Mouse (Mus musculus) v-Abl transformed pro-B cells (cell line): ENCODE data around the gene Ubxn1.

ENCODE experiments used
- in situ Hi-C, 2 experiments: fragments of 400-800 bp; cut with MboI; formaldehyde crosslinking; loops; one replicate each; pipeline ENCODE4 v1.15.1; 2025; ENCODE audit not compliant: unreplicated experiment in 2 of 2

The Ubxn1 gene

GRCm38 (mm10) chr19:8892829-8893766 is 21.8 kb downstream of the Ubxn1 start, which contains the start of gene Ints5:
Ints5 (plus strand) TSS chr19:8893005.
- in situ Hi-C loops: loop anchor here in 1 of 2 experiments (25.0 kb wide), 1 partner anchor 1406 kb away; the partner anchor contains the start of genes Atl3 and Rtn3

DNA sequence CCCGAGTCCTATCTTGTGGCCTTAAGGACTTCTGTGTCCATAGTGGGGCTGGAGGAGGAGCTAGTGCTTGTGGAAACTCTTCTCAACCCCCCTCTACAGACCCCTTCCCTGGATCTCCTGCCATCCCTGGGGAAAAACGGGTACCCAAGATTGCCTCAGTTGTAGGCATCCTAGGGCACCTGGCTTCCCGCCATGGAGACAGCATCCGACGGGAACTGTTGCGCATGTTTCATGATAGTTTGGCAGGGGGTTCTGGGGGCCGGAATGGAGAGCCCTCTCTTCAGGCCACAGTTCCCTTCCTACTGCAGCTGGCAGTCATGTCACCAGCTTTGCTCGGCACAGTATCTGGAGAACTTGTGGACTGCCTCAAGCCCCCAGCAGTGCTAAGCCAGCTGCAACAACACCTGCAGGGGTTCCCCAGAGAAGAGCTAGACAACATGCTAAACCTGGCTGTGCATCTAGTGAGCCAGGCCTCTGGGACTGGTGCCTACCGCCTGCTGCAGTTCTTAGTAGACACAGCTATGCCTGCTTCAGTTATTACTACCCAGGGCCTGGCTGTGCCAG is 24.2 kb downstream of the Ubxn1 start:
- in situ Hi-C loops: loop anchor here in 1 of 2 experiments (25.0 kb wide), 1 partner anchor 1408 kb away; the partner anchor contains the start of genes Atl3 and Rtn3

DNA sequence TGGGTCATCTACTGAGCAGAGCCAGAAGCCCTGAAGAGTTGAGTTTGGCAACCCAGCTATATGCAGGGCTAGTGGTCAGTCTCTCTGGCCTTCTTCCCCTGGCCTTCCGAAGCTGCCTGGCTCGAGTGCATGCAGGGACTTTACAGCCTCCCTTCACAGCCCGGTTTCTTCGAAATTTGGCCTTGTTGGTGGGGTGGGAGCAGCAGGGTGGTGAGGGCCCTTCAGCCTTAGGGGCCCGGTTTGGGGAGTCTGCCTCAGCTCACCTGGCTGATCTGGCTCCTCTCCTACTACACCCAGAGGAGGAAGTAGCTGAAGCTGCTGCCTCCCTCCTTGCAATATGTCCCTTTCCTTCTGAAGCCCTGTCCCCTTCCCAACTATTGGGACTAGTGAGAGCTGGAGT is 24.9 kb downstream of the Ubxn1 start:
- in situ Hi-C loops: loop anchor here in 1 of 2 experiments (25.0 kb wide), 1 partner anchor 1409 kb away; the partner anchor contains the start of genes Atl3 and Rtn3

DNA sequence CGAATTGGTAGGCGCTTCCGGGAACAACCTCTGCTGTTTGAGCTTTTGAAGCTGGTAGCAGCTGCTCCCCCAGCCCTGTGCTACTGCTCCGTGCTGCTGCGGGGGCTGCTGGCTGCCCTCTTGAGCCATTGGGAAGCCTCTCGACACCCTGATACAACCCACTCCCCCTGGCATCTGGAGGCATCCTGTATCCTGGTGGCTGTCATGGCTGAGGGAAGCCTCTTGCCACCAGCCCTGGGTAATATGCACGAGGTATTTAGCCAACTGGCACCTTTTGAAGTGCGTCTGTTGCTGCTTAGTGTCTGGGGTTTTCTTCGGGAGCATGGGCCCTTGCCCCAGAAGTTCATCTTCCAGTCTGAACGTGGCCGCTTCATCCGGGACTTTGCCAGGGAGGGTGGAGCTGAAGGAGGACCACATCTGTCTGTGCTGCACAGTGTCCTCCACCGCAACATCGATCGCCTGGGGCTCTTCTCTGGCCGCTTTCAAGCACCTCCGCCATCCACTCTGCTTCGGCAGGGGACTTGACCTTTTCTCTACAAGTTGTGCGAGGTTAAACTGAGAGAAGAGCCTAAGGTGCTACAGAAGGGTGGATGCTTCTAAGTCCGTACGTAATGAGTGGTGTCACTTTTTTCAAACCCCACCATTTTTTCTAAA is 26.0 kb downstream of the Ubxn1 start:
- in situ Hi-C loops: loop anchor here in 1 of 2 experiments (25.0 kb wide), 1 partner anchor 1410 kb away; the partner anchor contains the start of genes Atl3 and Rtn3

DNA sequence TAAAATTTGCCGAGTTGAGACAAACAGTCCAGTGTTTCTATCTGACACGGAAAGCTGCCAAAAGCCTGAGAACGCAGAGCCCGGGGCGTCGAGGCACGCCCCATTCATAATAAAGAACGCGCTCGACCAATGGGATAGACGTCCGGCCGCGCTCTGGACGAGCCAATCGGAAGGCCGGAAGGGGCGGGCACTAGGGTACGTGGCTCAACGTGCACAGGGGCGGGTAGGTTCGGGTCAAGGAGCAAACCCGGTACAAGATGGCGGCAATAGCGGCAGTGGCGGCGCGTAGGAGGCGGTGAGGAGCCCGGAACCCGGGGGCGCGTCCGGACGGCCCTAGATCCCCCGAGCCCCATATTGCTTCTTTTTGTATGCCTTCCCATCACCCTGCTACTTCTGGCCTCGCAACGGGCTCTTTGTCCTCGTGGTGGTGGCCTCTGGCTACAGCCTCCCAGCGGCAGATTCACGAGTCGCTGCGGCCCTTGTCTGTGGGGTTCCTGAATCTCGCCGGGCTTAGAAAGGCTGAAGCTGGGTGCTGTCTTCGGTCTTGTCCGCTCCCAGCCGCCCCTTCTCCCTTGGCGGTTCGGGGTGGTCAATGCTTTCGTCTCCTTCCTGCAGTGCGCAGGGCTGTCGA is 26.7 kb downstream of the Ubxn1 start, which contains the start of gene Ganab:
Ganab (plus strand) TSS at position 207 of the 631 bp plus-strand sequence.
- in situ Hi-C loops: loop anchor here in 1 of 2 experiments (25.0 kb wide), 1 partner anchor 1411 kb away; the partner anchor contains the start of genes Atl3 and Rtn3

- in situ Hi-C loops: loop anchor here in 1 of 2 experiments (25.0 kb wide), 1 partner anchor 1411 kb away; the partner anchor contains the start of genes Atl3 and Rtn3
These were observed 27.3 kb downstream of the Ubxn1 start for GRCm38 (mm10) chr19:8898576-8898975.

DNA sequence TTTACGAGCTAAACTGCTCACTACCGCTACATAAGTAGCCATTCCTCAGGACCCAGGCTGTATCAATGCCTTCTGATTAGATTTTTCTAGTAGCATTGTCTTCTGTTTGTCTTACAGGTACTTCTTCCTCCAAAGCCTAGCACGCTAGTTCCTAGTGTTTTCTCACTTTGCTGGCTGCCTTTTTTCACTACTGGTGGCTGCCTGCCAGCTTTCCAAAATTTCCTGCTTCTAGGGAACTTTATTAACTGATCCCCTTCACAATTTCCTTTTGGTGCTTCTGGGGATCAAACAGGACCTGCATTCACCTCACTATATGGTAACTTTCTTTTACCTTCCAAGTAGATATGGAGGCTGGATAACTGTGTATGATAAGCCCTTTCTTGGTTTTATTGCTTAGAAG is 27.8 kb downstream of the Ubxn1 start:
- in situ Hi-C loops: loop anchor here in 1 of 2 experiments (25.0 kb wide), 1 partner anchor 1412 kb away; the partner anchor contains the start of genes Atl3 and Rtn3

DNA sequence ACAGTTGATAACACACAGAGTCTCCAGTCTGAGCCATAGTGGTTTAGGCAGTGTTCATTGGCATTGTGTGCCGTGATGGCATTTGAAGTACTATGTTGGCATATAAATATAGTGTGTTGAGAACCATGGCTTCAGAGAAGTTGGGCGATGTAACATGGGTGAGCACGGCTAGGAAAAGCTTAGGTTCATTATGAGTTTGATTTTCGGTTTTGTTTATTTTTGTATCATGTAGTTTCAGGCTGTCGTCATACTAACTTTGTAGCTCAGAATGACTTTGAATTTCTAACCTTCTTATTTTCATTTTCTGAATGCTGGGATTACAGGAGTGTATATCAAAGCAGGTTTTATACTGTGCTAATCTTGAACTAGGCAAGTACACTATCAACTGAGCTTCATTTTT is 32.1 kb downstream of the Ubxn1 start:
- in situ Hi-C loops: no loop called here

DNA sequence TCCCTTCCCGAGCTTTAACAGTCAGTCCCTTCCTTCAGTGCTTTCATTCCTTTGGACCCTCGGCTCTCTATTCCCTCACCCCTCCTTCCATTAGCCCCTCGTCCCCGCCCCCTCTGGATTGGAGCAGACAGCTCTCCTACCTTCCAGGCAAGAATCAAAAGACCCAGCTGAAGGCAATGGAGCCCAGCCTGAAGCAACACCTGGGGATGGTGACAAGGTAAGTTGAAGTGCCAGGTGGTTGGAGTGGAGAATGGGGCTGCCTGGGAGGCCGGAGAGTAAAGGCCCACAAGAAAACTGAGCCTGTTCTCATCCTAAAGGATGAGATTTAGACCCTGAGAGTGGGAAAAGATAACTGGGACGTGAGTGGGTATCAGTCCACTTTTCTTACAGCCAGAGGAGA is 37.2 kb downstream of the Ubxn1 start:
- in situ Hi-C loops: no loop called here

GRCm38 (mm10) chr19:8911810-8912209 is 40.5 kb downstream of the Ubxn1 start:
- in situ Hi-C loops: no loop called here

- in situ Hi-C loops: no loop called here
These were observed 42.9 kb downstream of the Ubxn1 start for GRCm38 (mm10) chr19:8914212-8914611.

GRCm38 (mm10) chr19:8919000-8919399 is 47.7 kb downstream of the Ubxn1 start:
- in situ Hi-C loops: no loop called here

- in situ Hi-C loops: no loop called here
These were observed 48.4 kb downstream of the Ubxn1 start for GRCm38 (mm10) chr19:8919684-8920072.

- in situ Hi-C loops: no loop called here
These were observed 48.9 kb downstream of the Ubxn1 start, which contains the start of gene B3gat3 for GRCm38 (mm10) chr19:8920073-8920736. B3gat3 (plus strand) TSS chr19:8920374.

- in situ Hi-C loops: no loop called here
These were observed 49.6 kb downstream of the Ubxn1 start for GRCm38 (mm10) chr19:8920836-8921291.

GRCm38 (mm10) chr19:8921741-8922140 is 50.4 kb downstream of the Ubxn1 start:
- in situ Hi-C loops: no loop called here
